Mouse (Mus musculus) C2C12 (cell line): ENCODE measurements at regions not wholly inside any gene's neighbourhood (a gene's known extent, or its start where the extent isn't known, plus 50 kb on each side); places are given as distances from the start of the nearest gene placed in this dataset.

Experiments used
- CEBPB ChIP-seq: IDR thresholded peaks from one replicate; pipeline ENCODE4 v1.6.1; 2011; ENCODE audit warnings: low read depth, mild to moderate bottlenecking, control low read depth, moderate library complexity
- CTCF ChIP-seq: IDR thresholded peaks from one replicate; pipeline ENCODE4 v1.5.1; 2011; ENCODE audit not compliant: control insufficient read depth, insufficient read depth, insufficient read length
- MAX ChIP-seq: IDR thresholded peaks from one replicate; pipeline ENCODE4 v1.6.1; 2011; ENCODE audit warnings: mild to moderate bottlenecking, control low read depth
- MYOD1 ChIP-seq: IDR thresholded peaks from one replicate; pipeline ENCODE4 v1.6.1; 2011; ENCODE audit warnings: low read depth; ENCODE audit not compliant: control insufficient read depth, insufficient read length
- USF1 ChIP-seq: IDR thresholded peaks from one replicate; pipeline ENCODE4 v1.6.1; 2011; ENCODE audit warnings: low read depth, mild to moderate bottlenecking, control low read depth, moderate library complexity

DNA sequence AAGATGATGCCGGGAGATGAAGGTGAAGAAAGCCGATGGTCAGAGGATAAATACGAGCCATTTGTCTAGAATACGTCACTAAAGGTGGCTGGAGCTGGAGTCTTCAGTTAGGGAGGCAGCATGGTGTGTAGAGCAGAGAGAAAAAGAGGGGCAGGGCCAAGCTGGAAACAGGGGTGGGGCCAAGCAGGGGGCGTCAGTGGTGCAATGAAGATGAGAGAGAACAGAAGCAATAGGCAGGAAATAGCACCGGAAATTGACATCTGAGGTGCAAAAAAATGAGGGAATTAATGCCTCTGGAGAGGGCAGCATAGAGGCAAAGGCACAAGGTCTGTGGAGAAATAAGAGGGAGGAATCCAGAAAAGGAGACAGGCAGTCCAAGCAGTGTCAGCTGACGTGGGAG, 165.4 kb downstream of the Zfp36l2 start:
- TF ChIP-seq CTCF (no peak), CEBPB (no peak), MAX (no peak), USF1 (no peak), MYOD1 (no peak)
